Comparison of ENCODE assay signal across 28 mouse cellular contexts in the genomic region with DNA sequence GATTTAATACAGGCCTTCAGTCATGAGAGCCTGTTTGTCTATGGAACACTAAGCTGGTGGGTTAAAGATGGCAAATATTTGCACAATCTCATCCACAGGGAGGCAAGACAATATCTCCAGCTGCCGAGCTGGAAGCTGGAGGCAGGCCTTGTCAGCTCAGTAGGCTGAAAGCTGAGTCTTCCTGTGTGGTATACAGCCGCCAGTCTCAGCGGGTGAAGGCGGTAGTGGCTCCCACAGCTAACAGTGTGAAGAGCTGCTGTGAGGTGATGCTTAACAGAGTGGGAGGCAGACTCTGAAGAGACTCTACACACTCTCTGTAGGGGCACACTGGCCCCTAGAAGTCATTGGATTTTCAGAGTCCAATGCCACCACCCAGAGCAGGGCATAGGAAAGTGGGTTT. TPM values are rescaled to one million over a fixed set of nuclear protein-coding genes. Genes with fewer than 3 reads are reported as not detected.
"Had no signal": no experiment of that assay in that cellular context is flagged by ENCODE, and none has a peak within 500 bp of the region (broad histone marks: within the 10 kb centered on the region; RNA-seq: fewer than 3 reads in every experiment).

No protein-coding gene starts in this region.

- H3K27ac ChIP-seq: kidney, postnatal 0 days; layer of hippocampus, adult 2 months; limb, embryonic 10.5 days; limb, embryonic 13.5 days; liver, embryonic 12.5 days; liver, embryonic 15.5 days; macrophage; neural tube, embryonic 12.5 days; neural tube, embryonic 15.5 days; stomach, embryonic 15.5 days had no signal

- H3K4me2 ChIP-seq: limb, embryonic 13.5 days; liver, embryonic 12.5 days; liver, embryonic 15.5 days; neural tube, embryonic 12.5 days; neural tube, embryonic 15.5 days; stomach, embryonic 15.5 days had no signal

- H3K9me3 ChIP-seq: limb, embryonic 10.5 days; limb, embryonic 13.5 days; liver, embryonic 12.5 days; liver, embryonic 15.5 days; neural tube, embryonic 12.5 days; neural tube, embryonic 15.5 days; stomach, embryonic 15.5 days had no signal

- H3K4me1 ChIP-seq: liver, embryonic 12.5 days; liver, embryonic 15.5 days; neural tube, embryonic 12.5 days; neural tube, embryonic 15.5 days; stomach, embryonic 15.5 days had no signal

- H3K36me3 ChIP-seq: limb, embryonic 10.5 days; limb, embryonic 13.5 days; liver, embryonic 12.5 days; liver, embryonic 15.5 days; neural tube, embryonic 12.5 days; neural tube, embryonic 15.5 days; stomach, embryonic 15.5 days had no signal

- H3K4me3 ChIP-seq: layer of hippocampus, adult 2 months; limb, embryonic 10.5 days; limb, embryonic 13.5 days; liver, embryonic 12.5 days; liver, embryonic 15.5 days; neural tube, embryonic 12.5 days; neural tube, embryonic 15.5 days; stomach, embryonic 15.5 days had no signal

- H3K9ac ChIP-seq: limb, embryonic 13.5 days; liver, embryonic 12.5 days; liver, embryonic 15.5 days; neural tube, embryonic 12.5 days; neural tube, embryonic 15.5 days; stomach, embryonic 15.5 days had no signal

- ATAC-seq: intestine, postnatal 0 days; liver, embryonic 12.5 days had no signal

- DNase-seq: kidney, adult 2 months; kidney, postnatal 25 days; layer of hippocampus, adult 9-11 months; liver; lung, adult 18-20 months; right cerebral cortex, postnatal 25 days; spleen, adult 18-20 months; thymus, adult 2 months; thymus, postnatal 14 days; thymus, postnatal 4 days had no signal

- H3K27me3 ChIP-seq: limb, embryonic 13.5 days; liver, embryonic 12.5 days; liver, embryonic 15.5 days; neural tube, embryonic 12.5 days; neural tube, embryonic 15.5 days; stomach, embryonic 15.5 days had no signal

RNA-seq across cellular contexts. Expression of a gene that starts 4.1 kb away (rescaled TPM):
- total RNA-seq: left cerebral cortex, postnatal 25 days; megakaryocyte, adult 5-6 weeks had no signal
- polyA plus RNA-seq: intestine, embryonic 14.5 days; kidney, adult 2 months; kidney, embryonic 14.5 days; kidney, postnatal 0 days; large intestine, adult 2 months; limb, embryonic 10.5 days; liver, embryonic 12.5 days; liver, embryonic 15.5 days; lung, embryonic 16.5 days; neural tube, embryonic 12.5 days; neural tube, embryonic 15.5 days; stomach, embryonic 15.5 days; testis, adult 2 months had no signal
